Mouse (Mus musculus) lung, postnatal 0 days (tissue): ENCODE measurements at regions not wholly inside any gene's neighbourhood (a gene's known extent, or its start where the extent isn't known, plus 50 kb on each side); places are given as distances from the start of the nearest gene placed in this dataset.

Experiments
- CTCF ChIP-seq: IDR thresholded peaks from 2 replicates; pipeline ENCODE4 v1.5.1; 2016; ENCODE audit warnings: antibody characterized with exemption, mild to moderate bottlenecking
- EP300 ChIP-seq: IDR thresholded peaks from 2 replicates; pipeline ENCODE4 v1.6.1; 2016; ENCODE audit warnings: antibody characterized with exemption, mild to moderate bottlenecking, control low read depth

GRCm38 (mm10) chr9:46774821-46775220, 223.7 kb upstream of the Gm4791 start:
- TF ChIP-seq CTCF, result no peak
- no peak for TF ChIP-seq EP300
